Mouse (Mus musculus) heart, postnatal 0 days (tissue): ENCODE measurements around the gene Gm44973.
A peak's percentile ranks its signal among the peaks of the same experiment; 100 is the strongest.

Experiments
- CTCF ChIP-seq: IDR thresholded peaks from 2 replicates; pipeline ENCODE4 v1.5.1; 2016; ENCODE audit warnings: antibody characterized with exemption, control low read depth, low read depth
- EP300 ChIP-seq: IDR thresholded peaks from 2 replicates; pipeline ENCODE4 v1.6.1; 2016; ENCODE audit warnings: antibody characterized with exemption, low read depth

DNA sequence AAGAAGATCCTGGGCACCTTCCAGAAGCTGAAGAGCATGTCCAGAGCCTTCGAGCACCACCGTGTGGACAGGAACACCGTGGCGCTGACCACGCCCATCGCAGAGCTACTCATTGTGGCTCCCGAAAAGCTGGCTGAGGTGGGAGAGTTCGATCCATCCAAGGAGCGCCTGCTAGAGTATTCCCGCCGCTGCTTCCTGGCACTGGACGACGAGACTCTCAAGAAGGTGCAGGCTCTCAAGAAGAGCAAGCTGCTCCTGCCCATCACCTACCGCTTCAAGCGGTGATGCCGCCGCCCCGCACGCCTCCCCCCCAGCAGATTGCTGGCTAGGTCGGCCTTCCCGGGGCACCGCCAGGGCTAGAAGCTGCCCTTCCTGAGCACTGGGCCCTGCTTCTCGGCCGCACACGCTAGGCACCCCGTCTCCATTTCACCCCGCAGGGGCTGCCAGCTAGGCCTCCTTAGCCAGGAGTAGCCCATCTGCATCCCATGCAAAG lies 45.0 kb downstream of the Gm44973 start:
- peak; percentile 75 for TF ChIP-seq CTCF
- TF ChIP-seq EP300, result no peak
